Mouse (Mus musculus) heart, postnatal 0 days (tissue): ENCODE measurements around the gene Cdh12. TPM values are rescaled to one million over a fixed set of nuclear protein-coding genes. Genes with fewer than 3 reads are reported as not detected.

ENCODE experiments used
- ATAC-seq: fragments of 200-750 bp; cut with Nextera tagmentation; 2 replicates; pipeline ENCODE4 v1.8.0; 2017; ENCODE audit warnings: low read depth, moderate number of reproducible peaks, moderate library complexity; ENCODE audit not compliant: insufficient read depth
- DNase-seq: peaks from one replicate; pipeline ENCODE4 v3.0.0-alpha.2; 2016; ENCODE audit warnings: low spot score
- H3K27ac ChIP-seq: fragments of 300-500 bp; sonication (generic); 2 replicates; pipeline ENCODE4 v1.5.1; 2014; ENCODE audit warnings: low read depth, mild to moderate bottlenecking
- H3K27me3 ChIP-seq: fragments of 300-500 bp; sonication (generic); 2 replicates; pipeline ENCODE4 v1.6.1; 2014; ENCODE audit warnings: low read length, mixed read lengths; ENCODE audit not compliant: control insufficient read depth, insufficient read depth
- H3K36me3 ChIP-seq: fragments of 300-500 bp; sonication (generic); replicated peaks from 2 replicates; pipeline ENCODE4 v1.6.1; 2014; ENCODE audit warnings: low read length, mixed read lengths; ENCODE audit not compliant: control insufficient read depth, insufficient read depth
- H3K4me1 ChIP-seq: fragments of 300-500 bp; sonication (generic); 2 replicates; pipeline ENCODE4 v1.6.1; 2014; ENCODE audit warnings: antibody characterized with exemption; ENCODE audit not compliant: control insufficient read depth, insufficient read depth
- H3K4me2 ChIP-seq: fragments of 300-500 bp; sonication (generic); 2 replicates; pipeline ENCODE4 v1.6.1; 2014; ENCODE audit warnings: low read depth, mild to moderate bottlenecking, low read length, moderate library complexity
- H3K4me3 ChIP-seq: fragments of 300-500 bp; sonication (generic); 2 replicates; pipeline ENCODE4 v1.5.1; 2014; ENCODE audit warnings: low read depth, low read length
- H3K9ac ChIP-seq: fragments of 300-500 bp; sonication (generic); replicated peaks from 2 replicates; pipeline ENCODE4 v1.6.1; 2014; ENCODE audit warnings: low read depth, low read length, mixed read lengths
- H3K9me3 ChIP-seq: fragments of 300-500 bp; sonication (generic); replicated peaks from 2 replicates; pipeline ENCODE4 v1.6.1; 2016; ENCODE audit warnings: low read length; ENCODE audit not compliant: control insufficient read depth
- CTCF ChIP-seq: IDR thresholded peaks from 2 replicates; pipeline ENCODE4 v1.5.1; 2016; ENCODE audit warnings: antibody characterized with exemption, control low read depth, low read depth
- EP300 ChIP-seq: IDR thresholded peaks from 2 replicates; pipeline ENCODE4 v1.6.1; 2016; ENCODE audit warnings: antibody characterized with exemption, low read depth
- WGBS: fragments of 180-500 bp; shearing (Covaris S2); extraction: QIAGEN DNeasy Blood & Tissue Kit; methylation state at CpG from one replicate; pipeline ENCODE4 v1.1.7; 2014; 5-methylcytosine and 5-hydroxymethylcytosine counted together
- polyA plus RNA-seq: library from polyadenylated mRNA; unstranded; fragments of >200 nt; fragmentation: Nextera tagmentation; extraction: Ambion mirVana; gene quantifications from 2 replicates; pipeline ENCODE4 v1.2.1, GENCODE M21; 2015
- total RNA-seq: library from RNA; depleted of rRNA; stranded (reverse); fragments of >200 nt; gene quantifications from 2 replicates; pipeline ENCODE4 v1.2.3, GENCODE M21; 2014; ENCODE audit warnings: low replicate concordance

The Cdh12 gene
- total and polyA plus RNA-seq, 2 experiments from 2014 or later = 0.03 TPM; not detected in 1

DNA sequence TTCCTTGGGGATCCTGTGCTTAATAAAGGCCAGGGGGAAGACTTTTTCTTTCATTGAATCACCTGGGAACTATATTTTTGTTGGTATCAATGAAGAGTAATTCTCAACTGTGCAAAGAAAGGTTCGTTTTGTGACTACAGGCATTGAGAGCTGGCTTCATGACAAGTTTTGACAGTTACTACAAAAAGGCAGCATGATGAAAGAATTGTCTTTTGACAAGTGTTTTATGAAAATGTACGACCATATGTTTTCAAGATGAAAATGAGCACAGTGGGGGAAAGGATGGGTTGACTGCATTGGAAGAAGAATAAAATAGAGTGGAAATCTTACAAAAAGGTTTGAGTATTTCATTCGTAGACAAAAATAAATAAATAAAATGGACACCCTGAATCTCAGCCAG lies 866.4 kb downstream of the Cdh12 start:
- no peak overlapping the region for H3K9ac ChIP-seq
- no peak overlapping the region for H3K4me2 ChIP-seq
- 64% methylated on average over 3 of the region's 3 CpGs for WGBS
- H3K27ac ChIP-seq = no peak overlapping the region
- no peak overlapping the region for H3K4me3 ChIP-seq
- no peak for DNase-seq
- no peak for ATAC-seq
- H3K27me3 ChIP-seq = no peaks in the 10 kb centered on the region
- H3K36me3 ChIP-seq = no peaks in the 10 kb centered on the region
- TF ChIP-seq EP300 = no peak
- TF ChIP-seq CTCF = no peak
- H3K9me3 ChIP-seq = no peaks in the 10 kb centered on the region
- no peaks in the 10 kb centered on the region for H3K4me1 ChIP-seq

DNA sequence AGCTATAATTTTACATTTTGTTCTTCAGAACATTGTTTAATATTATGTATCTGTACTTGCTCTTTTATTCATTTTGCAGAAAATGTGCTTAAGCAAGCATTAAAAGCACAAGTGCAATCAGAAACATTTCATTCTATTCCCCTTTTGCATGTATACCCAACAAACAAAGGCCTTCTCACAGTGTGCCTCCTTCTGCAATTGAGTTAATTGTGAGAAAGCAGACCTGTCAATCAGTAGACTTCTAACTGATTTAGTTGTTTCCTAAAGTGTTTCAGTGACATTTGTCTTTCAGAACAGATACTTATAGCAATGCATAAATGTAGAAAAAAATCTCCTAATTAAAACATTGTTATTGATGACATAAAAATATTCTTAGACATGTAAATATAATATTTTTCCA lies 894.8 kb downstream of the Cdh12 start:
- Histone ChIP-seq H3K27me3 (no peaks in the 10 kb centered on the region), H3K9ac (no peak overlapping the region), H3K4me2 (no peak overlapping the region), H3K36me3 (no peaks in the 10 kb centered on the region), H3K9me3 (no peaks in the 10 kb centered on the region), H3K4me1 (no peaks in the 10 kb centered on the region), H3K4me3 (no peak overlapping the region), H3K27ac (no peak overlapping the region)
- DNase-seq = no peak
- TF ChIP-seq CTCF (no peak), EP300 (no peak)
- ATAC-seq = no peak

DNA sequence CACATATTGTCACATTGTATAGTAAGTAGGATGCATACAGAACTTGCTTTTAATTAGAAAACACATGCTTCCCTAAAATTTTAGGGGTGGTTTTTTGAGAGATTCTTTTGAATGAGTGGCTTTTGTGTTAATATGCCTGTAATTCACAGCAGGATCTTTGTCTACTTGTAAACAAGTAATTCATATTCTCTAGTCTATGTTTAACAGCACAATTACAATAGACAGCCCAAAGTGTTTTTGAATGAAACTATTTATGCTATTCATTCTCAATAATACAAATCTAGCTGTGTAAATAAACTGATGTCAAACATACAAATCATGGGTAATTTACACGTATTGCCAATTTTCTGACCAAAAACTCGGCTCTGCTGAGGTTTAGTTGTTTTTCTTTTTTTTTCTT lies 895.3 kb downstream of the Cdh12 start:
- 76% methylated on average over 2 of the region's 2 CpGs for WGBS
- H3K4me1 ChIP-seq = no peaks in the 10 kb centered on the region
- TF ChIP-seq CTCF = no peak
- no peak for TF ChIP-seq EP300
- H3K4me2 ChIP-seq = no peak overlapping the region
- no peaks in the 10 kb centered on the region for H3K36me3 ChIP-seq
- H3K27ac ChIP-seq = no peak overlapping the region
- H3K27me3 ChIP-seq = no peaks in the 10 kb centered on the region
- ATAC-seq (no peak), DNase-seq (no peak)
- H3K9ac ChIP-seq = no peak overlapping the region
- no peaks in the 10 kb centered on the region for H3K9me3 ChIP-seq
- H3K4me3 ChIP-seq = no peak overlapping the region

DNA sequence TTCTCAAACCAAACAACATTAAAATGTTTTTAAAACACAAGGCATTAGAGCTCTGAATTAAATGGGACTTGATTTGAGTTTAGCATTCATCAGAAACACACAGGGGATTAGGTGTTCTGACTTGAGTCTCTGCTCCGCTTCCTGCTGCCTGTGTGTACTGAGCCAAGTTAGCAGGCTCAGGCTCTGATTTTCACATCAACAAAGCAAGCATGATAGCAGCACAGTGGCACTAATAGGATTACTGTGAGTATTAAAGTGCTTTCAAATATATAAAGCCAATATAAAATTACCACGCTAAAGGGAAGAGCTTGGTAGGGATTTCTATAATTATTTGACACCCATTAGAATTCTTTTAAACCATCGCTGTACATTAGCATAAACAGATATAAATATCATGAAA lies 895.7 kb downstream of the Cdh12 start:
- DNase-seq (no peak), ATAC-seq (no peak)
- H3K4me3 ChIP-seq = no peak overlapping the region
- H3K9me3 ChIP-seq = no peaks in the 10 kb centered on the region
- no peaks in the 10 kb centered on the region for H3K4me1 ChIP-seq
- no peaks in the 10 kb centered on the region for H3K36me3 ChIP-seq
- H3K9ac ChIP-seq = no peak overlapping the region
- no peak for TF ChIP-seq EP300
- TF ChIP-seq CTCF = no peak
- no peak overlapping the region for H3K27ac ChIP-seq
- no peak overlapping the region for H3K4me2 ChIP-seq
- H3K27me3 ChIP-seq = no peaks in the 10 kb centered on the region
- 71% methylated on average over 3 of the region's 3 CpGs for WGBS

DNA sequence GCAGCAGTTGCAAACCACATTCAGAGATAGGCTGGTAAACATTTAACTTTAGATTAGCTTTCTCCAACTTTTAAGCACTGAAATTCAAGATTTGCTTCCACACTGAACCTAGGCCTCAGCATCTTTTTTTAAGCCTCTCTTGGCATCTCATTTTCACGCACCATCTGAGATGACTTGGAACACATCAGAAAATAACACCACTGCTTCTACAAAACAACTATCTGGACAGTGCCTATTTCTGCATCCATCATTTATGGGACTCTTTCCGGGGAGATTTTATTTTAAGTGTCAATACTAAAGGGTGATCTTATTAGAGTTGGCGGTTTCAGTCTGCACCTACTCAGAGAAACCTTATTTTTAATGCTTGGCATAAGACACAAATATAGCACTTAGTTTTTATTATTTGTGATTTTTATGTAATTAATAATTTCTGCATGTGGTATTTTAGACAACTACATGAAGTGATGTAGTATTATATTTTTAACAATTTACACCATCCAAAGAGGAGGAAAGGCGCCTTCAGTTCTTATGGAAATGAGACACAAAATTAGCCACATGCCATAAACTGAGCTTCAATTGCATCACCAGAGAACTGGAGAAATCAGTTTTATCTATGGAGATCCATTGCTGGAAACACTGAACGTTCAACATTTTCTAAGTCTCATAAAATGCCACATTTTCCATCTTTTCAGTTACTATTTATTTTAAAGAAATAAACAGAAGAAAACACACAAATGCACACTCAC lies 906.5 kb downstream of the Cdh12 start:
- H3K4me2 ChIP-seq = no peak overlapping the region
- 81% methylated on average over 5 of the region's 5 CpGs for WGBS
- H3K27ac ChIP-seq = no peak overlapping the region
- DNase-seq (no peak), ATAC-seq (no peak)
- no peak overlapping the region for H3K4me3 ChIP-seq
- H3K9ac ChIP-seq = no peak overlapping the region
- H3K4me1 ChIP-seq = no peaks in the 10 kb centered on the region
- H3K27me3 ChIP-seq = no peaks in the 10 kb centered on the region
- H3K9me3 ChIP-seq = no peaks in the 10 kb centered on the region
- TF ChIP-seq EP300 (no peak), CTCF (no peak)
- no peaks in the 10 kb centered on the region for H3K36me3 ChIP-seq

DNA sequence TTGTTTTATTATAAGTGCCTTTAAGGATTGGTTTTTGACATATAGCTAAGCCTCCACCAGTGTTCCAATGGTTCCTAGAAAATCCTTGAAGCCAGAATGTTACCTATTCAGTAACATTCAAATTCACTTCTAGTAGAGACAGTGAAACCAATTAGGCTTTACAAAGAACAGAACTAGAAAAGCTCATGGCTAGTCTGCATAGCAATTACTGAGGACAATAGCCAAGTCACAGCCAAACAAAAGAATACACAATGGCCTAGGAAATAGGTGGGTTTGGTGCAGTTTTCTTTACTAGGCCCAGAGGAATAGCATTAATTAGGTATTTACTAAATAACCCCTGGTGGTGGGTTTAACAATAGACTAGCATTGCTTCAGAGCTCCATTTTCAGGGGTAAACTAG lies 917.3 kb downstream of the Cdh12 start:
- no peaks in the 10 kb centered on the region for H3K4me1 ChIP-seq
- H3K27ac ChIP-seq = no peak overlapping the region
- no peaks in the 10 kb centered on the region for H3K36me3 ChIP-seq
- TF ChIP-seq EP300 = no peak
- no peak for TF ChIP-seq CTCF
- no peak for DNase-seq
- no peak overlapping the region for H3K4me3 ChIP-seq
- no peak for ATAC-seq
- no peaks in the 10 kb centered on the region for H3K27me3 ChIP-seq
- H3K9ac ChIP-seq = no peak overlapping the region
- H3K4me2 ChIP-seq = no peak overlapping the region
- no peaks in the 10 kb centered on the region for H3K9me3 ChIP-seq
